Mouse (Mus musculus) G1E (cell line): ENCODE results near the gene Idh1.

ENCODE experiments used
- CTCF ChIP-seq: IDR thresholded peaks from 2 replicates; pipeline ENCODE4 v1.5.1; 2012; ENCODE audit warnings: low read depth, low read length, inconsistent platforms, mixed read lengths
- GATA1 ChIP-seq: IDR thresholded peaks from 2 replicates; pipeline ENCODE4 v1.6.1; 2012; ENCODE audit warnings: borderline replicate concordance, low read length, inconsistent platforms, mixed read lengths
- GATA2 ChIP-seq: IDR thresholded peaks from 2 replicates; pipeline ENCODE4 v1.6.1; 2012; ENCODE audit warnings: low read depth, low read length, inconsistent platforms, borderline replicate concordance
- POLR2AphosphoS5 ChIP-seq: IDR thresholded peaks from 2 replicates; pipeline ENCODE4 v1.6.1; 2012; ENCODE audit warnings: low read depth, low read length, inconsistent platforms; ENCODE audit not compliant: insufficient replicate concordance
- TAL1 ChIP-seq: conservative IDR thresholded peaks from 2 replicates; pipeline ENCODE4 v1.6.1; 2012; ENCODE audit warnings: low read depth, low read length, inconsistent platforms, mixed read lengths

DNA sequence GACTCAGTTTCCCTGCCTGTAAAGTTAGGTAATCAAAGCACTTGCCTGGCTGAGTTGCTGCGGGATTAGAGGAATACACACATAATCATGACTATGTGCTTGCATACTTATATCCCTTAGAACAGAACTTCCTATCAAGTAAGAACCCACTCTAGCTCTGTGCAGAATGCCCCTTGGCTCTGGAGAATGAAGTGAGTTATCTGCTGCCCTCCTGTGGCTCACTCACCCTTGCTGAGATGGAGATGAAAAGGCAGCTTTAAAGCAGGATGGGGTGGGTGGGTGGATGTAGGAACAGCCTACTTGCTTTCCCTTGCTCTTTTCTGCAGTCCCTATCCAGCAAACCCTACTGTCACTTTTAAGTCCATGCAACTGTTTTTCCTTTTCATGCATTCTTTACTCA, 24.1 kb downstream of the Idh1 start:
- TF ChIP-seq CTCF, result no peak
- no peak for TF ChIP-seq GATA1
- TF ChIP-seq TAL1, result no peak
- TF ChIP-seq GATA2, result no peak
- TF ChIP-seq POLR2AphosphoS5, result no peak
